Mouse (Mus musculus): ENCODE results near the gene Dusp19.

DNA sequence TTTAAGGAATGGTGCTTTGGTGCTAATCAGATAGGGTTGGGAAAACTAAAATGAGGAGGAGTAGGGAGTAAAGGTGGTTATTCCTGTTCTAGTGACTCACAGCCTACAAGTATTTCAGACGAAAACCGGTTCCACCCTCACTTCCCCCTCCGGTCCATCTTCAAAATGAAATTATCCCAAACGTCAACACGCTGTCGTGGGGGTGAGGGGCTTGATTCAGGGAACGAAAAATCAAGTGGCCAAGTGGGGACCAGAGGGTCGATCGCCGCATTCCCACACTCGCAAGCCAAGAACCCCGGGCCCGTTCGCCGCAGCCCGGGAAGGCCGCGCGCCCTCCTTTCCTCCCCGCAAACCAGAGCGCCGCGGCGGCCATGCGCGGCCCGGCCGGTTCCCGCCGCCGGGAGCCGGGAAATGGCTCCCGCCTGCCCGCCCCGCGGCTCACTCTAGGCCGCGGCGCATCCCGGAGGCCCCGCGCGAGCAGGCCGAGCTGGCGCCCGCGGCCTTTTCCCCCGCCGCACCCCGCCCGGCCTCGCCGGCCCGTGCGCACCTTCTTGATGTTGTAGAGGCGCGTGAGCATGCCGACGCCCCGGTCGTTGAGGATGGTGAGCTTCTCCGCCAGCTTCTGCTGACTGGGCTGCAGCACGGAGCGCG is 36.4 kb upstream of the Dusp19 start:
- TF ChIP-seq CTCF (conservative IDR thresholded peaks at IDR 0.05; ENCODE audit: low read length) (no peak), NANOG (IDR thresholded peaks at IDR 0.05; ENCODE audit: borderline replicate concordance, low read length) (no peak)
